Mouse (Mus musculus) MN1 (cell line): ENCODE results near the gene Slc39a11.

Experiments
- DNase-seq: peaks from one replicate; pipeline ENCODE4 v3.0.0-alpha.2; 2016; ENCODE audit warnings: low spot score

Slc39a11 gene

DNA sequence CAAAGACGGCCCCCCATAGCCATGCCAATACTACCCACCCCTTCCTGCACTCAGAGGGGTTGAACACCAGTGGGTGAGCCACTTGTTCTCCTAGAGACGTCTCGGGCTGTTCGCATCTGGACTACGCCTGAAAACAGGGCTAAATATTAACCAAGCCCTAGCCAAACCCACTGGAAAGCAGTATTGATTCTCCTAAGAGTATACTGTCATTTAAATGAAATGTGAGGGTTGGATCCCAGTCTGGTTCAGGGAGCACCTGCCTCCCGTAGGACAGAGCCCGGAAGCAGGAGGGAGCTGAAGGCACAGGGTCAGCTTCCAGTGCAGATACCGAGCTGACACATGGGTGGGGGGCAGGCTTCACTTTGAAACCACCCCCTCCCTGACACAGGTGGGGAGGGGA lies 18.0 kb downstream of the Slc39a11 start:
- DNase-seq = no peak

DNA sequence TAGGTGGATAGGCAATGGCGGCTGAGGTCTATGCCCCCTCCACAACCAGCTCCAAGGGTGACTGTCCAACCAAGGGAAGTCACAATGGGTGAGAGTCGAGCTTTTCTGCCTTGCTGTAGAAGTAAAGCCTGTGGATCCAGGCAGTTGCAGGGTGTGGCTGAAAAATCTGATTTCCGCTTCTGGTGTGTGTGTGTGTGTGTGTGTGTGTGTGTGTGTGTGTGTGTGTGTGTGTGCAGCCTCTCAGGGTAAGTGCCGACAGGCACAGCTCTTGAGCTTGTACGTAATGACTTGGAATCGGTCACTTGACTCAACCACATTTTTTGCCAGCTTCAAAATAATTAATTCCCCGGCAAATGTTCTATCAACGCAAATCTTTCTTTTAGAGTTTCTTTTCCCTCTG lies 18.6 kb downstream of the Slc39a11 start:
- no peak for DNase-seq

DNA sequence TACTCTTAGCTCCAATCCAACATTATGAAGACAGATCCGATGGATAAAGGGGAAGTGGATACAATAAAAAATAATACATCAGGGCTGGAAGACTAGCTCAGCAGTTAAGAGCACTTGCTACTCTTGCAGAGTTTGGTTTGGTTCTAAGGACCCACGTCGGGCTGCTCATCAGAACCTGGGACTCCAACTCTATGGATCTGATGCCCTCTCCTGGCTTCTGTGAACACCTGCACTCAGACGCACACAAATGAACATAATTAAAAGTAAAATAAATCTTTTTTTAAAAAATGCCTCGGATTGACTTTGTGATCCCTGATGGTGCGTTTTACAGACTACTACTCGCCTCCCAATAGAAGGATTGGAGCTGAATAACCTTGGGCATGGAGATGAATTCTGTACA lies 19.2 kb downstream of the Slc39a11 start:
- DNase-seq = no peak

DNA sequence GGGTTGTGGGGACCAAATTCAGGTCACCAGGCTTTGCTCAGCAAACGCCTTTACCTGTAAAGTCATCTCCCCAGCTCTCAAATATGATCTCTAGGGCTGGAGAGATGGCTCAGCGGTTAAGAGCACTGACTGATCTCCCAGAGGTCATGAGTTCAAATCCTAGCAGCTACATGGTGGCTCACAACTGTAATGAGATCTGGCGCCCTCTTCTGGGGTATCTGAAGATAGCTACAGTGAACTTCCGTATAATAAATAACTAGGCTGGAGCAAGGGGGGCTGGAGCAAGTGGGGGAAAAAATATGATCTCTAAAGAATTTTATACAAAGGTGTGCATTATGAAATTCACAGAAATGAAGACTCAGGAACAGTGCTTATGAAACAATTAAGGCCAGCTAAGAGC lies 22.1 kb downstream of the Slc39a11 start:
- no peak for DNase-seq

DNA sequence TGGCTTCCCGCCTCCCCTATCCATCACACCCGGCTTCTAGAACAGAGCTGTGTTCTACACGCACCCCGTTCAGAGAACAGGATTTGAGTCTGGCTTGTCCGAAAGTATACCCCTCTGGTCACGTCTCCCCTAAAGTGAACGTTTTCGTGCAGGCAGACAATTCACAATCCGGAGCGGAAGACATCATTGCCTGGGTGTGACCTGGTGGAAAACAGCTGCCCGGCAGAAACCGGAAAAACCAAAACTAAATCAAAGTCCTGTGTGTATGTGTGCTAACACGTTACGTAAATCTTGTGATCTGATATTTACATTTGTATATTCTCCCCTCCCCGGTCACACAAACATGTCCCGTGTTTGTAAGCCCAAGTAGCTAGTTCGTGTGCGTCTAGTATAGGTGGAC lies 24.4 kb downstream of the Slc39a11 start:
- DNase-seq = no peak

DNA sequence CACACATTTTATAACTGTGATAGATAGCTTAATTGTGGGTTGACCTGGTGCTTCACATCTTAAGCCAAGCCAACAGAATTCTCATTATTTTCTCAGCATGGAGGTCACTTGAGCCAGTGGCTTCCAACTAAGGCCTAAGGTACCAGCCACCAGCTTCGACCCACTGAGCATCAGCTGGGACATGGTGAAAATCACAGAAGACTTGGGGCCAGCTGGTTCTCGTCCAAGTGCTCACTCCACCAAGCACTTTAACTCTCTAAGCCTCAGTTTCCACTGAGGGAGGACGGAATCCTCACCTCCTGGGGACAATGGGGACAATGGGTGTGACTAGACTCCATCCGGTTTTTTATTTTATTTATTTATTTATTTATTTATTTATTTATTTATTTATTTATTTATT lies 27.9 kb downstream of the Slc39a11 start:
- DNase-seq = no peak

DNA sequence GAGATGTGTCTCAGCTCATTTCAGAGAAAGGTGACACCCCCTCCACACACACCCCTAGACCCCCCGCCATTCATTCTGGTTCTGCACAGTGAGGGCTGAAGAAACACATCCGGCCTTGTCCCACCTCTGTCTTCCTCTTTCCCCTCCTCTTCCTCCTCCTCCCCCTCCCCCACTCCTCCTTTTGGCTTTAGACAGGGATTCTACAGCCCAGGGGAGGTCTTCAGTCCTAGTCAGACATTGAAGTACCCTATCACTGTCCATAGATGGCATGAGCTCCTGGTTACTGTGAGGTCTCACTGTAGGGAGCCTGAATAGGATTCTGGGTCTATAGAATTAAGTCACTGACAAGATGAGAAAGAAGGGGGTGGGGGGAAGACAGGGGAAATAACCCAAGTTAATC lies 28.9 kb downstream of the Slc39a11 start:
- no peak for DNase-seq

DNA sequence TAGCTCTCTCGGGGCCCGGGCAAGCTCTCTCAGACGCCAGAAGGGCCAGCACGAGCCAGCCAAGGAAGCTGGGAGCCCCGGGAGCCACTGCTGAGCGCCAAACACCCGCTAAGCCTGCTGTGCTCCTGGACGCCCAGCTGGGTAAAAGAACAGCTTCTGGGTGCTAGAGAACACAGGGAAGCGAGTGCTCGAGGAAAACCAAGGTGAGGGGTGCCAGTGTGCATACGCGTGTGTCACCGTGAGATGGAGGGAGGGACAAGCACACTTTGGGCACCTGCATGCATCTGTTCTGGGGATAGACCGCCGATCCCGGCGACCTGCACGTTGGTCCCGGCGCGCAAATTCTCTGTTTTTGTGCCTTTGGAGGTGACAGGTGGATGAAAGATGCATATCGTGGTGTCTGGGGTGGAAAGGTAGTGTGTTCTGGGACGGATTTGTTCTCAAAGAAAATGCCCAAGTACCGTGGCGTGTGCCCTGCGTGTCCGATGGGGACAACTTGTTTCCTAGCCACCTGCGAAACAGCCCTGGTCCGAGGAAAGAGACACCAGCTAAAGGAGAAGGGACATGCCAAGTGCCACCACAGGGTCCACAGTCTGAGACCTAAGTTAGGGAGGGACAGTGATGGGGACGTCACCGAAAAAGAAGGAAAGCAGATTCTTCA lies 30.3 kb downstream of the Slc39a11 start:
- no peak for DNase-seq

DNA sequence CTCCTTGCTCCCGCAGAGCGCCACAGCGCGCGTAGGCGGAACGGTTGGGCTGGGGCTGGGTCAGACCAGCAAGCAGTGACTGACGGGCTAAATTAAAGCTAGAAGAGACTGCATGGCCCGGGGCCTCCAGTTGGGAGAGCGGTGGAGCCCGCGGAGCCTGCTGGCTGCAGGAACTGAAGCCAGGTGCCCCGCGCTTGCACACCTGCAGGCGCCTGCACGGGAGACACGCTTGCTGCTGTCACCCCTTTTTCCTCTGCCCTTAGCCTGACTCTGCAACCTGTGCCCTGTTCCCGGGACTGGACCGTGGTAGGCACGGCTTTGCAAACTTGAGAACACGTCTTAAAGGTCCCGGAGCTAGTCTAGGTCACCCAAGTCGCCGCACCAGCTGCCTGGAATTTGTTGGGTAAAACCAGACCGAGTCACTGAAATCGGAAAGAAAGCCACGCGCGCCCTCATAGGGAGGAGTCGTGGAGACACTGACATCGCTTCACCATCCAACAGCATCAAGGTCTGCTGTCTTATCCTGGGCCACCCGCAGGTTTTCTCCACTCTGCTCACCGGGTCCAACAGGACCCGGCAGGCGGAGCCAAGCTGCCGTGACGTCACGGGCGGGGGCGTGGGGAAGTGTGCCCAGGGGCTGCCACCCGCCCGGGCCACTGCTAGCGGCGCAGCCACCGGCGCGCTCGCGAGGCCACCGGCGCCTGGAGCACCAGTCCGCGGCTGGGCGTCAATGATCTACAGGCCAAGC lies 31.0 kb downstream of the Slc39a11 start, which contains the start of gene Sstr2:
Gene Sstr2 (plus strand): TSS at position 671 of the 748 bp plus-strand sequence.
- DNase-seq = peak; percentile 81

DNA sequence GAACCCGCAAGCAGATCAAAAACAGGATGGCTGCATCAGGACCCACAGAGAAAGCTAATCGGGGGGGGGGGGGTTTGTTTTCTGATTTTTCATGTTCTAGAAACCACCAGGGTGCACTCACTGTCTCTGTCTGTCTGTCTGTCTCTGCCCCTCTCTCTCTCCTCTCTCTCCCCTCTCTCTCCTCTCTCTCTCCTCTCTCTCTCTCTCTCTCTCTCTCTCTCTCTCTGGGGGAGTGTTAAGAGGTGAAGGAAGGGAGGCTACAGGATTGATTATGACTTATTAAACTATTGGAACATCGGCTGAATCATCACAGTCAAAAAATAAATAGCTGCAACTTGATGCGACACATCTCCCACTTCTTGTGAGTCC lies 31.6 kb downstream of the Slc39a11 start:
- DNase-seq = no peak

DNA sequence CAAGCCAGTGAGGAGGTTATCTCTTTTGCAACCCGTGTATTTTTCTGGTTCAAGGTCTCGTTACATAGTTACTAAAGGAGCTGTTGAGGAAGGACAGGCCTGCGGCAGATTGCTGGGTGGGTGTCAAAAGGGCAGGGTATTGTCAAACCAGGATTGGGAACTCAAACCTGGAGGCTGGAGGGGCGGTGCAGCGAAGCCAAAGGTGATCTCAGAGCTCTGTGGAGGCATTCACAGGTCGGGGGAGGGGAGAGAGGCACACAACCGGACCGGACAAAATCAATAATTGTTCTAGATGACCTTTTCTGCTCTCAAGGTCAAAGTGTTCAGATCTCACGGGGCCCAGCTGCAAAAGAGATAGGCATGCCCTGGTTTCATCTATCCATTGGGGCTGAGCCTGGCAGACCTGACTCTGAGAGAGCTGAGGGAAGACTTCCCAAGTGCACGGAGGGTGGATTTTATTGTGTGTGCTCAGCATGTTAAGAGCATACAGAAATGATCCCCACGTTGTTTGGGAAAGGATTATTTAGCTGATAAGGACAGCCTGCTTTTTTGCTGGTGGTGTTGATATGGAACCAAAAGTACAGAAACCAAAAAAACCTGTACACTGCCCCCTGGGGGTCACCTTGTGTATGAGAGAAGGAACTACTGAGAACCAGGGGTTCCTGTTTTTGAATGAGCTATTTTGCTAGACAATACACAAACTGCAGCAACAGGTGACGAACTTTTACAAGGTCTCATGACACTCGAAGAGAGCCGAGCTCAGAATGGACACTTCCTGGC lies 32.6 kb downstream of the Slc39a11 start:
- peak; percentile 44 for DNase-seq

DNA sequence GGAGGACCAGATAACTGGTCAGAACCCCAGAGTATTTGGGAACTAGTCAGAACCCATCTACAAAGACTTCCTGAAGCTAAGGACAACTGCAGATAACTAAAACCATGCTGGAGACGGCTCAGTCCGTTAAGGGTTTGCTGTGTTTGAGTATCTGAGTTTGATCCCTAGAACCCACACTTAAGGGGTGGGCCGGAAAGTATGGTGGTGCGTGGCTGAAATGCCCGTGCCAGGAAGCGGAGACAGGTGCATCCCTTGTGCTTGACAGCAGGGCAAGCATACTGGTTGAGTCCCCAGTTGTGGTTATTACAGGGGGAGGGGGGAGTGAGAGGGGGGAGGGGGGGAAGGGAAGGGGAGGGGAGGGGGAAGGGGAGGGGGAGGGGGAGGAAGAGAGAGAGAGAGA lies 35.4 kb downstream of the Slc39a11 start:
- no peak for DNase-seq

DNA sequence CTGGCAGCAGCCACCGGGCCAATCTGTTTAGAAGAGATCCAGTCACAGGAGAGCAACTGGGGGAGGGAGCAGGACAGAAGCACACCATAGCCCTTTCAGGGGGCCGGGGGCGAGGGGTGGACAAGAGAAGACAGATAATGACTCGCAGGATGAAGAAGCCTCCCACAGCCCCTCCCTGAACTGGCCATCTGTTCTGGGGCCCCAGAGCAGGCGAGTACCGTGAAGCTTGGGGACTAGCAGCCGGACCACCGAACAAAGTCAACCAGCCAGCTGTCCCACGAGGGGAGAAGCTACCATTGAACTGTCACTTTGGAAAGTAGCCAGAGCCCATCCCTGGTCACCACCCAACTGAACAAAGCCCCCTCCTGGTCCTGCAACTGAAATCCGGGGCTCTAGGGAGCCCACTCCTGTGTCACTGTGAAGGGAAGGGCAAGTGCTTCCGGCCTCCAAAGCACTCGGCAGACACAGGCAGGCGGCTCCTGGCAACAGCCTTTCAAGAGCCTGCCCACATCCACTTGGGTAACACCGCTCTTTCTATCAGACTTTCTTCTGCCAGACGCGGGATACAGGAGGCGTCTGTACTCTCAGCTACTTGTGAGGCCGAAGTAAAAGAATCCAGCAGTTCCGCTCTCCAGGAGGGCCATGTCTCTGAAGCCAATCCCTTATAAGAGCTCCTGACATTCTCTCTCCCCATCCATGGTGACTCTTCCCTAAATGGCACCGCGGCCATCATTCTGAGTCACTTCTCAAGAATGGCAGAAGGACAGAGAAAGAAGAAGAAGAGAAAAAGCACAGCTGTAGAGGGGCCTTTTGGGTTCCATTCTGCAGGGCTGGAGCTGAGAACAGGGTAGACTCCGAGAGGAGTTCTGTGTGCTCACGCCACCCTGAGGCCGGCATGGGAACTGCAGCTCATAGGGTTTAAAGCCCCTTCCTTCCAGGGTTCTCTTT lies 37.9 kb downstream of the Slc39a11 start:
- peak; percentile 80 for DNase-seq

DNA sequence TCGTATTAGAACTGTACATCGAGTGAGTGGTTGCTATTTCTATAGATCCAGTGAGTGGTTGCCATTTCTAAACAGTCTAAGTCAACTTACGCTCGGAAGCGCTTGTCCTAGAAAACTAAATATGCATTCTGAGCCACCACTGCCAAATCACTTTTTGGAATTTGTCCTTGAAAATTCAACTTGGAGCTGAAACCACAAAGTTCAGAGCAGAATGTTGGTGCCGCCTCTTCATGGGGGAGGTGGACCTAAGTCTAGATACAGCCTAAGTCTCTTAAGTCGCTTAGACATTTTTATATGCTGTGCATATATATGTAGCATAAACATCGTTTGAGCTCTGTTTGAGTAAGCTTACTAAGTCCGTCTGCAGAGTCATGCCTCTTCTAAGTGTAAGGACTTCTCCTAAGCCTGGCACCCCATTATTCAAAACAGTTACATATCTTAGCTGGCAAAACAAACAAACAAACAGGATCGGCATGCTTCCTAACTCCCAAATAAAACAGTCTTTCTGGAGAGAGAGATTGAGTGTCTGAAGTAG lies 38.7 kb downstream of the Slc39a11 start:
- DNase-seq = no peak

DNA sequence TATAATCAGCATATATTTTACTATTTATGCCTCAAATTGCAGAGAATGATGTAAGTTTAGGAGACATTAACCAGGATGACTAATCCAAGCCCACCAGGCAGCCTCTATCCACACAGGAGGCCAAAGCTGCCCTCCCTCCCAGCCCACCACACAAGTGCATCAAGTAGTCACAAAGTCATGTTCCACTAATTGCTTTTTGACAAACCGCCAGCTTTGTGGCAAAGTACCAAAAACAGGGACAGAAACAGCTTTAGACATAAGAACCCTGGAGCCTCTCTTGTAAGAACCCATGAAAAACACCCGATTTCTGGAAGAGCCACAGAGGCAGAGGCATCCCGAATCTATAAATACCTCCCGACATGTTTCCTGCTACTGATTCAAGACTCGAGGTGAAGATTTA lies 39.6 kb downstream of the Slc39a11 start:
- DNase-seq = peak; percentile 48

DNA sequence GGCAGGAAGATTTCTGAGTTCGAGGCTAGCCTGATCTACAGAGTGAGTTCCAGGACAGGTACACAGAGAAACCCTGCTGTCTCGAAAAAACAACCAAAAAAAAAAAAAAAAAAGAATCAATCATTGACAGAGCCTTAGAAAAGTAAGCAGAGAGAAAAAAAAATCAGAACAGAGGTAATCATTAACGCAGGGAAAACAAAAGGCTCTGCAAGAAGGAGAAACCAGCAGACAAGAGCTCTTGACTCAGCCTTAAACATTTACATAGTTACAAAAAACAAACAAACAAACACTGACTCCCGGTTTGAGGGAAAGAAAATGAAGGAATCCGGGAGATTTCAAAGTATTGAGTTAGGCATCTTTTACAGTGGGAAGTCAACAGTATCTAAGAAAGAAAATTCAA lies 40.3 kb downstream of the Slc39a11 start:
- no peak for DNase-seq

DNA sequence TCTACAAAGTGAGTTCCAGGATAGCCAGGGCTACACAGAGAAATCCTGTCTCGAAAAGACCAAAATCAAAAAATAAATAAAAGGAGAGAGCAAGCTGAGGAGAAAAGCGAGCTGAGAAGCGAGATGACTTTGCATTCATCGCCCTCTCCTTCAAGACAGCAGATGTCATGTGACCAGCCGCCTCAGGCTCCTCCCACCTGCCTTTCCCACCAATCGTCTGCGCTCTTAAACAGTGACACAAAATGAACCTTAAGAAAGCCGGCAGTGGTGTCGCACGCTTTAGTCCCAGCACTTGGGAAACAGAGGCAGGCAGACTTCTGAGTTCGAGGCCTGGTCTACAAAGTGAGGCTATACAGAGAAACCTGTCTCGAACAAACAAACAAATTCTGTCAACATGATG lies 42.3 kb downstream of the Slc39a11 start:
- no peak for DNase-seq

DNA sequence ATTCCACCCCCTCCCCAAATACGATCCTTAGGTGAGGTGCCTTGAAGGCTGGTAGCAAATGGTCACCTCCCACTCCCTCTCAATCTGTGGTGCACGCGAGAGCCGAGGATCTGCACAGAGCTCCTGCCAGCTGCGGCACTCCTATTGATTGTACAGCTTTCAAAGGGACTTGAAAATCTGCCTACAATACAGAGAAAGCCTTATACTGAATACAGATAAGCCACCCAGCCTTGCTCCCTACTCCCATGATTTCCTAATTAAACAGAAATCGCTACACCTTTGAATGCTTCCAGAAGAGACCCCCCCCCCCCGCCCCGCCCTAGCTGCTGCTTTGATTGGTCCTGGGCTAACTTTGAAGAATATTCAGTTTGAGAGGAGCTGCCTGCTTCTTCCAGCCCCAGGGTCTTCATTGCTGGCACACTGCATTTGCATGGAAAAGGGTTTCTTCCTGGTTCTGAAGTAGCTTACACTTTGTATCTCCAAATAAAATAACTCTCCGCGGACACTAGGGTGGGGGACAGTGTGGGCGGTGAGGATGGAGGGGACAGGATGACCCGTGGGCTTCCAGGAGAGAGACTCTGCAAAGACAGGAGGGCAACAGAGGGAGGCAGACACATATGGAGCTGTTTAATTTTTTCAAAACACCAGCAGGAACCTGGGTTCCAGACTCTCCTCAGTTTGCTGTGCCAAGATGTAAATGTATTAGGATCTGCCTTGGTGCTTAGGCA lies 48.1 kb downstream of the Slc39a11 start:
- DNase-seq = no peak

DNA sequence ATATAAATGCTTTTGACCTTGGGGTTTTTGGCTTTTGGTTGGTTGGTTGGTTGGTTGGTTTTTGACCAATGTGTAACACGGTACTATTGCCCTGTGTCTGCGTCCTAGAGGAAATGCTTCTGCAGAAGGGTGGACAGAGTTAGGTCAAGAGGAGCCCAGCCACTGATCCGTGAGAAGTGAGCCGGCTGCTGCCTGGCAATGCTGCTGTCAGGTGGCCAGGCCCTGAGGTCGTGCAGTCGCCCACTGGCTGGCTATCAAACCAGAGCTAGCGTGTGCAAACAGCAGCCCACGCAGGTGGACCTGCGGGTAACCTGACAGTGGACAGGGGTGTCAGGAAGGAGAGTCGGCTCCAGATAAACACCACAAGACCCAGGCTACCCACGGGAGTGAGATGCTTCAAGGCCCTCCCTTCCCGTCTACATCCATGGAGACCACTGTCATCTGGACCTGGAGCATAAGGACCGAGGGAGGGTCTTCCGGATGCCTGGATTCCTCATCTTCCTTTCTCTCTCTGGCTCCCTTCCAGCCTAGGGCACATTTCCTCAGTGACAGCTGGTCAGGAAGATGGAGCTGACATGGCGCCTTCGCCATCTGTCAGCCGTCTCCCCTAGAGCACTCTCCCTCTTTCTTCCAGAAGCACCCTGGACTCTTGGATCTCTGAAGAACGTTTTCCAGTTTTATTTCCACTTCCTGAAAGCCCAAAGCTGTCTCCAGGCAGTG lies 49.2 kb downstream of the Slc39a11 start:
- no peak for DNase-seq

DNA sequence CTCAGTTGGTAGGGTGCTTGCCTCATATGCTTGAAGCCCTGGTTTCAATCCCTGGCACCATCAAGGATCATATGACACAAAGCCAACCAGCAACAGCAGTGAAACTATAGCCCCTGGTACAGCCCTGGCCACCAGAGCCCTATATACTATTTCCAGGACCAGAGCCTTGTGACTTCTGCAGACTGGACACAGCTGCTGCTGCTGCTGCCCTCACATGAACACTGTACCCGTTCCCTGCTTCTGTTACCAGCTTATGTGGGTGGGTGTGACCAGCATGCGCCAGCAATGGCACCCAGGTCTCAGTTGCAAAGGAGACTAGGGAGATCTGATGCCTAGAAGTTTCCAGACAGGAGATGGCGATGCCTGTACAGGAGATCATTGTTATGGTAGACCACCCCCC lies 52.2 kb downstream of the Slc39a11 start:
- DNase-seq = no peak
